Mouse (Mus musculus): Measurements from ENCODE around the gene 2300003K06Rik.

GRCm38 (mm10) chr11:99857617-99858016, 19.8 kb upstream of the 2300003K06Rik start, which contains the start of gene Gm11568:
- TF ChIP-seq CTCF (IDR thresholded peaks at IDR 0.05; ENCODE audit: control insufficient read depth, insufficient read depth, insufficient read length) (no peak), MYOD1 (IDR thresholded peaks at IDR 0.05; ENCODE audit: control insufficient read depth, insufficient read length, low read depth) (no peak), MAX (IDR thresholded peaks at IDR 0.05) (no peak), CEBPB (IDR thresholded peaks at IDR 0.05; ENCODE audit: low read depth) (no peak), USF1 (IDR thresholded peaks at IDR 0.05; ENCODE audit: low read depth) (no peak)
